ENCODE assay signal across 11 mouse cellular contexts in the genomic region with DNA sequence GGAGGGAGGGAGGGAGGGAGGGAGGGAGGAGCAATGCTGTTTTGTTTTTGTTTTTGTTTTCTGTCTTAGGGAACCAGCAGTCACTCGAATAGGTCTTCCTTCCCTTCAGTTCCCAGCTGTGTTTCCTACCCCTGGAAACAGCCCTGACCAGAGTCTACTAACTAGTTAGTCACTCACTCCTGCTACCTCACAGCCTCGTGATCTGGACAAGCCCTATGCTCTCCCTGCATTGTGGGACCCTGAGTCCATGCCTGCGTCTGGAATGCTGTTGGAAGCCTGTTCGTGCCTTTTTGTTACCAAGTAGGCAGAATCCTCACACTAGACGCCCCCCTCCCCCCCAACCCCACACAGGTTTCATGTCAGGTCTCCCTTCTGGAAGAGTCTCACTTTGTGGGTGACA. TPM values are rescaled to one million over a fixed set of nuclear protein-coding genes. Genes with fewer than 3 reads are reported as not detected.
DNase-seq lines count a peak whose midpoint lies in the region; ATAC-seq lines count a peak whose summit lies in the region.
"Had no signal": no experiment of that assay in that cellular context is flagged by ENCODE, and none has a peak within 500 bp of the region (broad histone marks: within the 10 kb centered on the region; RNA-seq: fewer than 3 reads in every experiment).

No protein-coding gene starts in this region.

- peaks cover 84% of the 10 kb centered on the region for H3K4me1 ChIP-seq in forebrain, embryonic 14.5 days (ENCODE audit: control insufficient read depth, insufficient read depth, low read length)
- H3K4me1 ChIP-seq in forebrain, embryonic 13.5 days = peaks cover 100% of the 10 kb centered on the region
- H3K4me1 ChIP-seq in hindbrain, embryonic 13.5 days (replicated peaks) = peaks cover 100% of the 10 kb centered on the region
- peaks cover 20% of the 10 kb centered on the region for H3K4me1 ChIP-seq in hindbrain, embryonic 11.5 days (replicated peaks; ENCODE audit: control insufficient read depth, insufficient read depth, low read length)
- H3K4me1 ChIP-seq in neural tube, embryonic 13.5 days (replicated peaks) = peaks cover 98% of the 10 kb centered on the region
- peaks cover 95% of the 10 kb centered on the region for H3K4me1 ChIP-seq in neural tube, embryonic 15.5 days

- H3K9ac ChIP-seq in forebrain, embryonic 14.5 days (ENCODE audit: low read length) = no peak overlapping the region
- no peak overlapping the region for H3K9ac ChIP-seq in forebrain, embryonic 13.5 days
- H3K9ac ChIP-seq in hindbrain, embryonic 13.5 days = no peak overlapping the region
- H3K9ac ChIP-seq in hindbrain, embryonic 11.5 days (ENCODE audit: low read depth, low read length) = no peak overlapping the region
- H3K9ac ChIP-seq in neural tube, embryonic 13.5 days = no peak overlapping the region
- H3K9ac ChIP-seq in neural tube, embryonic 15.5 days (replicated peaks) = no peak overlapping the region
- H3K9ac ChIP-seq: liver, embryonic 13.5 days had no signal

- no peaks in the 10 kb centered on the region for H3K27me3 ChIP-seq in forebrain, embryonic 14.5 days (replicated peaks; ENCODE audit: control insufficient read depth, insufficient read depth, low read length)
- H3K27me3 ChIP-seq in forebrain, embryonic 13.5 days = no peaks in the 10 kb centered on the region
- no peaks in the 10 kb centered on the region for H3K27me3 ChIP-seq in hindbrain, embryonic 13.5 days
- H3K27me3 ChIP-seq in hindbrain, embryonic 11.5 days (ENCODE audit: control insufficient read depth, insufficient read depth, low read length) = no peaks in the 10 kb centered on the region
- H3K27me3 ChIP-seq in neural tube, embryonic 13.5 days = no peaks in the 10 kb centered on the region
- no peaks in the 10 kb centered on the region for H3K27me3 ChIP-seq in neural tube, embryonic 15.5 days (replicated peaks)
- H3K27me3 ChIP-seq: liver, embryonic 13.5 days; Patski had no signal

- no peak for ATAC-seq in forebrain, embryonic 14.5 days
- ATAC-seq in forebrain, embryonic 13.5 days = no peak
- no peak for ATAC-seq in hindbrain, embryonic 13.5 days (ENCODE audit: low FRiP score)
- ATAC-seq in hindbrain, embryonic 11.5 days (ENCODE audit: low FRiP score) = no peak
- ATAC-seq in neural tube, embryonic 13.5 days (ENCODE audit: low read depth) = no peak
- no peak for ATAC-seq in neural tube, embryonic 15.5 days (ENCODE audit: low FRiP score)
- ATAC-seq: Patski had no signal

- H3K27ac ChIP-seq in forebrain, embryonic 14.5 days (ENCODE audit: low read depth, low read length) = 0 out of 2 replicates have a peak overlapping the region, but pooled peaks have one; percentile 22
- H3K27ac ChIP-seq in forebrain, embryonic 13.5 days = no peak overlapping the region
- H3K27ac ChIP-seq in hindbrain, embryonic 13.5 days = peak overlapping the region; percentile 27; the same call in 1 of the 2 replicates
- no peak overlapping the region for H3K27ac ChIP-seq in hindbrain, embryonic 11.5 days (ENCODE audit: low read depth, low read length)
- peak overlapping the region; percentile 56; the same call in 1 of the 2 replicates for H3K27ac ChIP-seq in neural tube, embryonic 13.5 days (replicated peaks)
- no peak overlapping the region for H3K27ac ChIP-seq in neural tube, embryonic 15.5 days (replicated peaks)

- 49% methylated on average over 5 of the region's 5 CpGs for WGBS in forebrain, embryonic 14.5 days
- 48% methylated on average over 5 of the region's 5 CpGs for WGBS in forebrain, embryonic 13.5 days
- 58% methylated on average over 5 of the region's 5 CpGs for WGBS in hindbrain, embryonic 13.5 days
- 61% methylated on average over 5 of the region's 5 CpGs for WGBS in hindbrain, embryonic 11.5 days
- WGBS in neural tube, embryonic 13.5 days = 54% methylated on average over 5 of the region's 5 CpGs
- 51% methylated on average over 5 of the region's 5 CpGs for WGBS in neural tube, embryonic 15.5 days

- H3K4me3 ChIP-seq in forebrain, embryonic 14.5 days (ENCODE audit: low read depth, low read length) = no peak overlapping the region
- no peak overlapping the region for H3K4me3 ChIP-seq in forebrain, embryonic 13.5 days
- no peak overlapping the region for H3K4me3 ChIP-seq in hindbrain, embryonic 13.5 days
- no peak overlapping the region for H3K4me3 ChIP-seq in hindbrain, embryonic 11.5 days (ENCODE audit: low read depth, low read length)
- H3K4me3 ChIP-seq in neural tube, embryonic 13.5 days = no peak overlapping the region
- no peak overlapping the region for H3K4me3 ChIP-seq in neural tube, embryonic 15.5 days (replicated peaks)
- H3K4me3 ChIP-seq: liver, embryonic 13.5 days had no signal

- no peaks in the 10 kb centered on the region for H3K9me3 ChIP-seq in forebrain, embryonic 14.5 days (replicated peaks; ENCODE audit: control insufficient read depth, low read length)
- no peaks in the 10 kb centered on the region for H3K9me3 ChIP-seq in forebrain, embryonic 13.5 days (replicated peaks)
- H3K9me3 ChIP-seq in hindbrain, embryonic 13.5 days = no peaks in the 10 kb centered on the region
- no peaks in the 10 kb centered on the region for H3K9me3 ChIP-seq in hindbrain, embryonic 11.5 days (ENCODE audit: control insufficient read depth, low read length)
- H3K9me3 ChIP-seq in neural tube, embryonic 13.5 days = no peaks in the 10 kb centered on the region
- H3K9me3 ChIP-seq in neural tube, embryonic 15.5 days (replicated peaks) = no peaks in the 10 kb centered on the region
- H3K9me3 ChIP-seq: liver, embryonic 13.5 days had no signal

- DNase-seq in forebrain, embryonic 14.5 days (ENCODE audit: low spot score) = no peak
- no peak for DNase-seq in hindbrain, embryonic 11.5 days (ENCODE audit: low spot score)
- DNase-seq in frontal cortex, postnatal 36 days (ENCODE audit: low spot score in 2 of 2) = no peak
- no peak for DNase-seq in embryo, embryonic 10.5 days (ENCODE audit: low spot score)
- DNase-seq: liver, embryonic 13.5 days; retina, postnatal 1 day had no signal

- peaks cover 3% of the 10 kb centered on the region; the same call in 1 of the 2 replicates for H3K36me3 ChIP-seq in forebrain, embryonic 14.5 days (ENCODE audit: control insufficient read depth, insufficient read depth, low read length)
- H3K36me3 ChIP-seq in forebrain, embryonic 13.5 days (ENCODE audit: poor library complexity, severe bottlenecking) = 0 out of 2 replicates have a peak, but pooled peaks cover 3% of the 10 kb centered on the region
- 0 out of 2 replicates have a peak, but pooled peaks cover 3% of the 10 kb centered on the region for H3K36me3 ChIP-seq in hindbrain, embryonic 13.5 days
- H3K36me3 ChIP-seq in hindbrain, embryonic 11.5 days (ENCODE audit: control insufficient read depth, insufficient read depth, low read length) = no peaks in the 10 kb centered on the region
- no peaks in the 10 kb centered on the region for H3K36me3 ChIP-seq in neural tube, embryonic 13.5 days
- H3K36me3 ChIP-seq in neural tube, embryonic 15.5 days = no peaks in the 10 kb centered on the region
- H3K36me3 ChIP-seq: liver, embryonic 13.5 days had no signal

- H3K4me2 ChIP-seq in forebrain, embryonic 14.5 days (ENCODE audit: low read length) = no peak overlapping the region
- H3K4me2 ChIP-seq in forebrain, embryonic 13.5 days = no peak overlapping the region
- no peak overlapping the region for H3K4me2 ChIP-seq in hindbrain, embryonic 13.5 days
- H3K4me2 ChIP-seq in hindbrain, embryonic 11.5 days (replicated peaks; ENCODE audit: low read depth, low read length) = no peak overlapping the region
- H3K4me2 ChIP-seq in neural tube, embryonic 13.5 days = no peak overlapping the region
- no peak overlapping the region for H3K4me2 ChIP-seq in neural tube, embryonic 15.5 days
- H3K4me2 ChIP-seq: liver, embryonic 13.5 days had no signal

RNA-seq across cellular contexts. Expression of a gene that starts 15.0 kb away (rescaled TPM):
- 37.0 and 43.8 TPM in 2 replicates for polyA plus RNA-seq in forebrain, embryonic 14.5 days (2014; fragmentation: Nextera tagmentation; extraction: Ambion mirVana)
- 57.2 and 61.3 TPM in 2 replicates for polyA plus RNA-seq in forebrain, embryonic 13.5 days (2015; fragmentation: Nextera tagmentation; extraction: Ambion mirVana)
- 58.5 and 65.3 TPM in 2 replicates for polyA plus RNA-seq in hindbrain, embryonic 13.5 days (2015; fragmentation: Nextera tagmentation; extraction: Ambion mirVana)
- 47.5 and 57.0 TPM in 2 replicates for polyA plus RNA-seq in hindbrain, embryonic 11.5 days (2014; fragmentation: Nextera tagmentation; extraction: Ambion mirVana)
- 57.2 and 66.2 TPM in 2 replicates for polyA plus RNA-seq in neural tube, embryonic 13.5 days (2015; fragmentation: Nextera tagmentation; extraction: Ambion mirVana)
- polyA plus RNA-seq in neural tube, embryonic 15.5 days (2015; fragmentation: Nextera tagmentation; extraction: Ambion mirVana) = 51.1 and 54.7 TPM in 2 replicates

Comparison
In these comparisons a context has a peak if more than half of its experiments do, and no peak if none do; other contexts are left out.
1. H3K27ac ChIP-seq: peak in forebrain, embryonic 14.5 days (single experiment), hindbrain, embryonic 13.5 days (single experiment) and neural tube, embryonic 13.5 days (single experiment); none in forebrain, embryonic 13.5 days (single experiment), hindbrain, embryonic 11.5 days (single experiment) and neural tube, embryonic 15.5 days (single experiment).